Mouse (Mus musculus) hindbrain, embryonic 12.5 days (tissue): ENCODE data around the gene Prkci. TPM values are rescaled to one million over a fixed set of nuclear protein-coding genes. Genes with fewer than 3 reads are reported as not detected.

Experiments used
- ATAC-seq: fragments of 200-750 bp; cut with Nextera tagmentation; 2 replicates; pipeline ENCODE4 v1.8.0; 2017; ENCODE audit warnings: moderate TSS enrichment; ENCODE audit not compliant: low FRiP score
- H3K27ac ChIP-seq: fragments of 300-500 bp; sonication (generic); 2 replicates; pipeline ENCODE4 v1.5.1; 2016; ENCODE audit warnings: mild to moderate bottlenecking
- H3K27me3 ChIP-seq: fragments of 300-500 bp; sonication (generic); 2 replicates; pipeline ENCODE4 v1.6.1; 2016; ENCODE audit warnings: mild to moderate bottlenecking
- H3K36me3 ChIP-seq: fragments of 300-500 bp; sonication (generic); 2 replicates; pipeline ENCODE4 v1.6.1; 2016; ENCODE audit warnings: mild to moderate bottlenecking
- H3K4me1 ChIP-seq: fragments of 300-500 bp; sonication (generic); 2 replicates; pipeline ENCODE4 v1.6.1; 2016
- H3K4me2 ChIP-seq: fragments of 300-500 bp; sonication (generic); replicated peaks from 2 replicates; pipeline ENCODE4 v1.6.1; 2016; ENCODE audit warnings: mild to moderate bottlenecking
- H3K4me3 ChIP-seq: fragments of 300-500 bp; sonication (generic); 2 replicates; pipeline ENCODE4 v1.5.1; 2016; ENCODE audit warnings: mild to moderate bottlenecking
- H3K9ac ChIP-seq: fragments of 300-500 bp; sonication (generic); 2 replicates; pipeline ENCODE4 v1.6.1; 2016; ENCODE audit warnings: mild to moderate bottlenecking, moderate library complexity
- H3K9me3 ChIP-seq: fragments of 300-500 bp; sonication (generic); replicated peaks from 2 replicates; pipeline ENCODE4 v1.6.1; 2016; ENCODE audit warnings: mild to moderate bottlenecking
- WGBS: fragments of 180-500 bp; shearing (Covaris S2); methylation state at CpG from one replicate; pipeline ENCODE4 v1.1.7; 2016; 5-methylcytosine and 5-hydroxymethylcytosine counted together
- polyA plus RNA-seq: library from polyadenylated mRNA; unstranded; fragments of >200 nt; fragmentation: Nextera tagmentation; extraction: Ambion mirVana; gene quantifications from 2 replicates; pipeline ENCODE4 v1.2.1, GENCODE M21; 2016

Gene Prkci
- polyA plus RNA-seq, 1 experiment from 2014 or later: 38.6 TPM

DNA sequence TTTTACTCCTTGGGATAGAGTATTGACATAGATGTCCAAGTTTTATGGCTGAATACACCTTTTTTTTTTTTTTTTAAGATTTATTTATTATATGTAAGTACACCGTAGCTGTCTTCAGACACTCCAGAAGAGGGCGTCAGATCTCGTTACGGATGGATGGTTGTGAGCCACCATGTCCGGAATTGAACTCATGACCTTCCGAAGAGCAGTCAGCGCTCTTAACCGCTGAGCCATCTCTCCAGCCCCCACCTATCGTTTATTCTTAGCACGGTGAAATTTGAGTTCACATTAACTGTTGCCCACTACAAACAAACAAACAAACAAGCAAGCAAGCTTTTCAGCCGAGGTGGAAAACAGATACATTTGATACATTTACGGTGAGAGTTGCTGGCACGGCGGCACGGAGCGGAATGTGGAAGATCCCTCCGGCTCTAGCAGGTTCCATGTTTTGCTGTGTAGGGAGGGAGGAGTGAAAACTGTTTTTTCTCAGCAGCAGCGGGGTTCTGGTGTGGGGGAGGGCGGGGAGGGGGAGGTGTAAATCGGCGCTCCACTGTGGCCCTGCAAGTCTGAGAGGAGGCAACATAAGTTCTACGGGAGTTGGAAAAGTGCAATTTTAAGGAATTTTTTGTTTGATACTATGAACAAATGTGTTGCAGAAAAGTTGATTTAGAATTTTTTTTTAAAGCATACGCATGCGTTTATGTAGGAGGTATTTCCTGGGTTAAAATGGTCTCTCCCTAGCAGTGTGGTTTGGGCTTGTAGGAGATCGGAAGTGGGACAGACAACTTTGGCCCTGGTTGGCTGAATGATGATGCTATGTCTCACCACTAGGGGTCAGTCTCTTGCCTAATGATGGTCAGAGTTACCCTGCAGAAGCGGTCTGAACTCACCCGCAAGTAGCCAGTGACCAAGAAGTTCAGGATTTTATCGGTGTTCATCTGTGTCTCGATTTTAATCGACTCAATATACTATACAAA is 61.4 kb downstream of the Prkci start:
- H3K27ac ChIP-seq: peak overlapping the region; percentile 35; the same call in 1 of the 2 replicates

DNA sequence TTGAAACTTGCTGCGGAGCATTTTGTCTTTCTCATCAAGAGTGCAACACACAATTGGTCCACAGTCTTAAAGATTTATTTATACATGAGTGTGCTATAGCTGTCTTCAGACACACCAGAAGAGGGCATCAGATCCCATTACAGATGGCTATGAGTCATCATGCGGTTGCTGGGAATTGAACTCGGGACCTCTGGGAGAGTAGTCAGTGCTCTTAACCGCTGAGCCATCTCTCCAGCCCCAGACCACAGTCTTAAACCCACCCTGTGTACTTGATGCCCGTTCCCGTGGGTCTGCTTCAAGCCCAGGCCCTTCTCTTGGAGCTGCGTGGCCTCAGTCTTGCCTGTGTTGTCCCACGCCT is 65.2 kb downstream of the Prkci start:
- no peak for ATAC-seq
- Histone ChIP-seq H3K9me3 (no peaks in the 10 kb centered on the region), H3K36me3 (no peaks in the 10 kb centered on the region), H3K4me1 (peaks cover 12% of the 10 kb centered on the region; the same call in 1 of the 2 replicates), H3K27ac (no peak overlapping the region), H3K27me3 (no peaks in the 10 kb centered on the region), H3K9ac (no peak overlapping the region), H3K4me2 (no peak overlapping the region), H3K4me3 (no peak overlapping the region)
- whole genome bisulfite sequencing: 79% methylated on average over 8 of the region's 8 CpGs

More for the DNA sequence above, 61.4 kb downstream of the Prkci start:
- peak; percentile 87 for ATAC-seq
- 3% methylated on average over 30 of the region's 30 CpGs for WGBS
- no peaks in the 10 kb centered on the region for H3K27me3 ChIP-seq
- peak overlapping the region; percentile 51 for H3K4me2 ChIP-seq
- no peaks in the 10 kb centered on the region for H3K36me3 ChIP-seq
- H3K4me3 ChIP-seq: peak overlapping the region; percentile 30
- peaks cover 12% of the 10 kb centered on the region; the same call in 1 of the 2 replicates for H3K4me1 ChIP-seq
- no peaks in the 10 kb centered on the region for H3K9me3 ChIP-seq
- H3K9ac ChIP-seq: 0 out of 2 replicates have a peak overlapping the region, but pooled peaks have one; percentile 27

DNA sequence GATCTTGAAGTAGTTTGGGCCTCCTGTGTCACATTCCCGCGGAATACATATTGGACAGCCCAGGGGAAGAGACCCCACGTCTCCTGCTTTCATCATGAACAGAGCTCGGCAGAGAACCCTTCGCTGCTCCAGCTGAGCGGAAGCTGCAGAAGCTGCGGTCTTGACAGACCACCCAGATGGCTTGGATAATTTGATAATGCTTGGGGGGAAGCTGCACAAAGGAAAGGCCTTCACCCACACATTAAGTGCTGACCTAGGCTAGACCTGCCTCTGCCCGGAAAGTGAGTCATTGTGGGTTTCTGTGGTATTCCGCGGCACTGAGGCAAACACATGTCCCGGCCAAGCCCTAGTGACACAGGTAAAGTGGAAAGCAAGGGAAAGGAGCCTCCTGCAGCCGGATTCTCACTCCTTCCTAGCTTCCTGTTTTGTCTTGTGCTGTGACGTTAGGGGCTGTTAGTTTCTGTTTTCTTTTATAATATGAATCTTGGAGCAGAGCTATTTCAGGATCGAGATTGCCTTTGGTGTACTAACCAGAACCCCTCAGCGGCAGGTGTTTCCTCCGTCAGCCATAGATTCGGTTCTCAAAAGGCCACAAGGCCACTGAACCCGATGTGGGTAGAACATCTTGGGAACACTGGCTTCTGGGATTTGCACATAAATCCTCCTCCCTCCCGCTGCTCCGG is 65.7 kb downstream of the Prkci start:
- no peak for ATAC-seq
- no peaks in the 10 kb centered on the region for H3K27me3 ChIP-seq
- no peak overlapping the region for H3K9ac ChIP-seq
- no peaks in the 10 kb centered on the region for H3K9me3 ChIP-seq
- H3K4me1 ChIP-seq: peaks cover 11% of the 10 kb centered on the region; the same call in 1 of the 2 replicates
- no peaks in the 10 kb centered on the region for H3K36me3 ChIP-seq
- no peak overlapping the region for H3K4me3 ChIP-seq
- no peak overlapping the region for H3K27ac ChIP-seq
- no peak overlapping the region for H3K4me2 ChIP-seq
- 56% methylated on average over 20 of the region's 20 CpGs for WGBS

DNA sequence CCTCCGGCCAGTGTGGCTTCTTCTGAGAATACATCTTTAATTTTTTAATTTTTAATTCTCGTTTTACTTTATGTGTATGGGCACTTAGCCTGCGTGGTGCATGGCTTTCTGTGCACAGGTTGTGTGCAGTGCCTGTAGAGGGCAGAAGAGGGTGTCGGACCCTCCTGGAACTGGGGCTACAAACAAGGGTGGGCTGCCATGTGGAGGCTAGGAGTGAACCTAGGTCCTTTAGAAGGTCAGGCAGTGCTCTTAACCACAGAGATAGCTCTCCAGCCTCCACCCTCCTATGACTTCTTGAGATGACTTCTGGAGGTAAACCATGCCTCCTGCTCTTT is 66.2 kb downstream of the Prkci start:
- no peak overlapping the region for H3K27ac ChIP-seq
- H3K4me2 ChIP-seq: no peak overlapping the region
- peaks cover 9% of the 10 kb centered on the region; the same call in 1 of the 2 replicates for H3K4me1 ChIP-seq
- no peaks in the 10 kb centered on the region for H3K9me3 ChIP-seq
- H3K36me3 ChIP-seq: no peaks in the 10 kb centered on the region
- no peaks in the 10 kb centered on the region for H3K27me3 ChIP-seq
- 80% methylated on average over 4 of the region's 4 CpGs for WGBS
- no peak for ATAC-seq
- no peak overlapping the region for H3K4me3 ChIP-seq
- no peak overlapping the region for H3K9ac ChIP-seq

DNA sequence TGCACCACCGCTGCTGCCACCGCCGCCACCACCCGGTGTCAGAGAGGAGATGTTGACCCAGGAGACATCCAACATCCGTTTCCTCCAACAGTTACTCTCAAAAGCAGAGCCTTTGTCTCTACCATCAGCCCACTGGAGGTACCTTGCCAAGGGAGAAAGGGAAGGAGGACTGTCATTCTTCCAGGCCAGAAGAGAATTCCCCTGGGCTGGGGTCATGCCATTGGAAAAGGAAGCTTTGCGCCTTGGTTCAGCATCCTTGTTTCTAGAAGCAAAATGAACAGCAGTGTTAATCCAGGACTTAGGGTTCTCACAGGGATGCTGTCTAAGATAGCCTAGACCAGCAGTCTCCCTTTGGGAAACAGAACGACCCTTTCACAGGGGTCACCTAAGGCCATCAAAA is 66.8 kb downstream of the Prkci start:
- no peaks in the 10 kb centered on the region for H3K9me3 ChIP-seq
- H3K27ac ChIP-seq: no peak overlapping the region
- no peak overlapping the region for H3K4me3 ChIP-seq
- H3K36me3 ChIP-seq: no peaks in the 10 kb centered on the region
- H3K27me3 ChIP-seq: no peaks in the 10 kb centered on the region
- no peak overlapping the region for H3K4me2 ChIP-seq
- H3K9ac ChIP-seq: no peak overlapping the region
- WGBS: 88% methylated on average over 7 of the region's 7 CpGs
- H3K4me1 ChIP-seq: peaks cover 6% of the 10 kb centered on the region; the same call in 1 of the 2 replicates
- no peak for ATAC-seq

DNA sequence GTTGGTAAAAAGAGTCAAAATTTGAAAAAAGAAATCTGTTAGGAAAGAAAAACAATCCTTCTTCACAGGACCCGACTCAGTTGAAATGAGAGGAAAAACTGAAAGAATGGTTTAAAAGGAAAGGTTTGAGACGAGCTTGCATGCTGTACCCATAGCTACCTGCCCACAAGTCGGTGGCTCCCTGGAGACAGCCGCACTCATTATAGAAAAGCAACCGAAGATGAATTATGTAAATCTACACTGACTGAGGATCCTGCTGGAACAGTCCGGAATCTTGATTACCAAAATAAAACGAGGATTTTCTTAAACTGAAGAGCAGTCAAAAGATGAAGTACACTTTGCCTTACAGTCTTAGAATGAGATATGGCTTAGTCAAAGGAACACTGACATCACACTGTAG is 72.9 kb downstream of the Prkci start:
- Histone ChIP-seq H3K4me1 (no peaks in the 10 kb centered on the region), H3K36me3 (no peaks in the 10 kb centered on the region), H3K4me3 (no peak overlapping the region), H3K9ac (no peak overlapping the region), H3K9me3 (no peaks in the 10 kb centered on the region), H3K27me3 (no peaks in the 10 kb centered on the region), H3K27ac (no peak overlapping the region), H3K4me2 (no peak overlapping the region)
- 84% methylated on average over 7 of the region's 7 CpGs for WGBS
- ATAC-seq: no peak

GRCm38 (mm10) chr3:31071804-31072203 is 76.3 kb downstream of the Prkci start:
- H3K4me1 ChIP-seq: no peaks in the 10 kb centered on the region
- H3K9ac ChIP-seq: no peak overlapping the region
- no peaks in the 10 kb centered on the region for H3K9me3 ChIP-seq
- H3K27ac ChIP-seq: no peak overlapping the region
- H3K27me3 ChIP-seq: no peaks in the 10 kb centered on the region
- no peak overlapping the region for H3K4me3 ChIP-seq
- H3K4me2 ChIP-seq: no peak overlapping the region
- no peak for ATAC-seq
- H3K36me3 ChIP-seq: no peaks in the 10 kb centered on the region
- WGBS: 92% methylated on average over 14 of the region's 14 CpGs

GRCm38 (mm10) chr3:31075808-31076207 is 80.3 kb downstream of the Prkci start:
- no peak overlapping the region for H3K27ac ChIP-seq
- H3K4me3 ChIP-seq: no peak overlapping the region
- no peaks in the 10 kb centered on the region for H3K36me3 ChIP-seq
- H3K27me3 ChIP-seq: no peaks in the 10 kb centered on the region
- no peaks in the 10 kb centered on the region for H3K4me1 ChIP-seq
- no peak overlapping the region for H3K9ac ChIP-seq
- ATAC-seq: no peak
- H3K4me2 ChIP-seq: no peak overlapping the region
- 78% methylated on average over 11 of the region's 11 CpGs for WGBS
- no peaks in the 10 kb centered on the region for H3K9me3 ChIP-seq

- no peaks in the 10 kb centered on the region for H3K9me3 ChIP-seq
- no peaks in the 10 kb centered on the region for H3K4me1 ChIP-seq
- no peak overlapping the region for H3K4me3 ChIP-seq
- no peak overlapping the region for H3K9ac ChIP-seq
- H3K36me3 ChIP-seq: no peaks in the 10 kb centered on the region
- no peaks in the 10 kb centered on the region for H3K27me3 ChIP-seq
- no peak overlapping the region for H3K4me2 ChIP-seq
- no peak for ATAC-seq
- WGBS: 83% methylated on average over 6 of the region's 6 CpGs
- no peak overlapping the region for H3K27ac ChIP-seq
Observed at GRCm38 (mm10) chr3:31077068-31077703, 81.6 kb downstream of the Prkci start.

GRCm38 (mm10) chr3:31079450-31079849 is 83.9 kb downstream of the Prkci start:
- Histone ChIP-seq H3K9me3 (no peaks in the 10 kb centered on the region), H3K27me3 (no peaks in the 10 kb centered on the region), H3K4me2 (no peak overlapping the region), H3K36me3 (no peaks in the 10 kb centered on the region), H3K27ac (no peak overlapping the region), H3K4me1 (peaks cover 7% of the 10 kb centered on the region; the same call in 1 of the 2 replicates), H3K9ac (no peak overlapping the region), H3K4me3 (no peak overlapping the region)
- ATAC-seq: no peak
- WGBS: 73% methylated on average over 10 of the region's 10 CpGs

DNA sequence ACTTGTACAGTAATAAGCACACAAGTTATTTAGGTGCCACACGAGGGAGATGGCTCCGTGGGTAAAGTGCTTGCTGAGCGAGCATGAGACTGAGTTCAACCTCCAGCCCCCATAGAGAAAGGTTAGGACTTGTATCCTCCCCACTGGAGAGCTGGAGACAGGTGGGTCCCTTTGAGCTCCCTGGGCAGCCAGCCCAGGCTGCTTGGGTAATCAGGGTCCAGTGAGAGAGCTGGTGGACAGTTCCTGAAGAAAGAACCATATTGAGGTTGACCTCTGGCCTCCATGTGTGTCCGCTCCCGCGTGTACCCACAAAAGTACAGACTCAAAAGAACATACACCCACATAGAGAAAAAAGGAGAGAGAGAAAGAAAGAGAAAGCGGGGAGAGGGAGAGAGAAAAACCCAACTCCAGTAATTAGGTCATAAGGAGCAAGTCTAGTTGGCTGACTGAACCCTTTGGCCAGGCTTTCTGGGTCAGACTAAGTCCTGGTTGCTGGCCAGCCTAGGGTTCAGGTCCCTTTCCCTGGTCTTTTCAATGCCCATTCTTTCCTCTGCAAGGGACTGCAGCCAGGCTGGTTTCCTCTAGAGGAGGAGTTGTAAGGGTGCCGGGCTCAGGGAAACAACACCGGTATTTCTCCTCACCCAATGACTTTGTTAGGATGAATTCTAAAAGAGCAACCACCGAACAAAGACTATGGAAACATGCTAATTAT is 85.4 kb downstream of the Prkci start:
- WGBS: 83% methylated on average over 10 of the region's 10 CpGs
- no peaks in the 10 kb centered on the region for H3K9me3 ChIP-seq
- no peak overlapping the region for H3K9ac ChIP-seq
- no peak overlapping the region for H3K4me3 ChIP-seq
- no peak overlapping the region for H3K27ac ChIP-seq
- no peak overlapping the region for H3K4me2 ChIP-seq
- H3K4me1 ChIP-seq: peaks cover 7% of the 10 kb centered on the region; the same call in 1 of the 2 replicates
- H3K36me3 ChIP-seq: no peaks in the 10 kb centered on the region
- no peaks in the 10 kb centered on the region for H3K27me3 ChIP-seq
- no peak for ATAC-seq
